Mouse (Mus musculus): ENCODE data around the gene Zfp30. TPM values are rescaled to one million over a fixed set of nuclear protein-coding genes. Genes with fewer than 3 reads are reported as not detected.

Zfp30 gene
- polyA plus RNA-seq, 1 experiment from 2014 or later = 11.8 TPM

GRCm38 (mm10) chr7:29828001-29828400 is 44.2 kb downstream of the Zfp30 start:
- H3K27me3 ChIP-seq = no peaks in the 10 kb centered on the region
- CTCF ChIA-PET = no interaction called here
- DNase-seq (ENCODE audit: low read depth, low spot score) (no peak), ATAC-seq (no peak)
- POLR2A ChIA-PET = no interaction called here
- in situ Hi-C loops (cut with MboI; ENCODE audit: low pct_unique_long_range_greater_than_20kb) = no loop called here
- no peak for TF ChIP-seq CTCF (IDR thresholded peaks at IDR 0.05)

- in situ Hi-C loops (cut with MboI; ENCODE audit: low pct_unique_long_range_greater_than_20kb) = no loop called here
- ATAC-seq = no peak
- POLR2A ChIA-PET = no interaction called here
- CTCF ChIA-PET = interaction anchor here (1.0 kb wide), 1 partner anchor 58 kb away, joined by 3 read pairs; no protein-coding TSS in a partner anchor
- no peaks in the 10 kb centered on the region for H3K27me3 ChIP-seq
- no peak for TF ChIP-seq CTCF (IDR thresholded peaks at IDR 0.05)
- DNase-seq (ENCODE audit: low read depth, low spot score) = no peak
Observed at GRCm38 (mm10) chr7:29829804-29830203, 46.0 kb downstream of the Zfp30 start.

DNA sequence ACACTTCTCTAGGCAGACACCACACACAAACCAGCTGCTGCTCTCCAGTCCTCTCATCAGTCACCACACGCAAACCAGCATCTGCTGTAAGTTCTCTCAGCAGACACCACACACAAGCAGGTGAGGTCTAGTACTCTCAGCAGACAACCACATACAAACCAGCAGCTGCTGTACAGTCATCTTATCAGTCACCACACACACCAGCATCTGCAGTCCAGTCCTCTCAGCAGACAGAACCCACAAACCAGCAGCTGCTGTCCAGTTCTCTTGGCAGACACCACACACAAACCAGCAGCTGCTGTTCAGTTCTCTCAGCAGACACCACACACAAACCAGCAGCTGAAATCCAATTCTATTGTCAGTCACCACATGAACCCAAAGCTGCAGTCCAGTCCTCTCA is 53.0 kb downstream of the Zfp30 start:
- in situ Hi-C loops (cut with MboI; ENCODE audit: low pct_unique_long_range_greater_than_20kb) = no loop called here
- no peaks in the 10 kb centered on the region for H3K27me3 ChIP-seq
- no peak for ATAC-seq

GRCm38 (mm10) chr7:29839256-29839655 is 55.5 kb downstream of the Zfp30 start:
- ChIA-PET CTCF (interaction anchor here (1.2 kb wide), 1 partner anchor 9 kb away, joined by 3 read pairs; no protein-coding TSS in a partner anchor), POLR2A (no interaction called here)
- ATAC-seq (no peak), DNase-seq (ENCODE audit: low read depth, low spot score) (no peak)
- in situ Hi-C loops (cut with MboI; ENCODE audit: low pct_unique_long_range_greater_than_20kb) = no loop called here
- H3K27me3 ChIP-seq = no peaks in the 10 kb centered on the region
- no peak for TF ChIP-seq CTCF (IDR thresholded peaks at IDR 0.05)

More for the DNA sequence above, 53.0 kb downstream of the Zfp30 start:
- ChIA-PET POLR2A (interaction anchor here (0.6 kb wide), 1 partner anchor 1265 kb away, joined by 3 read pairs; no protein-coding TSS in a partner anchor), CTCF (interaction anchor here (0.9 kb wide), 1 partner anchor 21 kb away, joined by 3 read pairs; the partner anchor contains the start of gene Zfp790)
- TF ChIP-seq CTCF (IDR thresholded peaks at IDR 0.05) = no peak
- DNase-seq (ENCODE audit: low read depth, low spot score) = no peak

DNA sequence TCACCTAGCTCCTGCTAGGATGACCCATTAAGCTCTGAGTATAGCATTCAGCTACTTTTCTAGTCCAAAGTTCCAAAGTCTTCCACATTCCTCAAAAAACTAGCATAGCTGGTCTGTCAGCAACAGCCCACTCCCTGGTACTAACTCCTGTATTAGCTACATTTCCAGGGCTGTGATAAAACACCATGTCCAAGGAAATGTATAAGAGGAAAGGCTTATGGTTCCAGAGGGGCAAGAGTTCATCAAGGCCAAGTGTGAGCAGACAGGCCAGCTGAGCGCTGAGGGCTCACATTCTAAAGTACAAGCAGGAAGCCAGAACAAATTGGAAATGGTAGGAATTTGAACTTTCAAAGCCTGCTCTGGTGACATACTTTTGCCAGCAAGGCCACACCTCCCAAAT is 58.3 kb downstream of the Zfp30 start:
- ATAC-seq (no peak), DNase-seq (ENCODE audit: low read depth, low spot score) (no peak)
- no peaks in the 10 kb centered on the region for H3K27me3 ChIP-seq
- in situ Hi-C loops (cut with MboI; ENCODE audit: low pct_unique_long_range_greater_than_20kb) = no loop called here
- POLR2A ChIA-PET = no interaction called here
- CTCF ChIA-PET = no interaction called here
- TF ChIP-seq CTCF (IDR thresholded peaks at IDR 0.05) = no peak

Other genes with a start within 250 kb of the Zfp30 start
- gene Catsperg2, start 57.0 kb upstream of the Zfp30 start, polyA plus RNA-seq (2021) = 0.04 TPM
- gene Zfp84, start 15.4 kb upstream of the Zfp30 start, polyA plus RNA-seq (2021) = 11.7 TPM
- 12.8 TPM for gene Zfp790, start 32.1 kb downstream of the Zfp30 start, polyA plus RNA-seq (2021)
- 6.1 TPM for gene Zfp940, start 69.7 kb downstream of the Zfp30 start, polyA plus RNA-seq (2021)
- gene Zfp420, start 76.0 kb downstream of the Zfp30 start, polyA plus RNA-seq (2021) = 5.3 TPM
- 11.3 TPM for gene Zfp27, start 122.6 kb downstream of the Zfp30 start, polyA plus RNA-seq (2021)
- 9.3 TPM for gene Zfp383, start 124.2 kb downstream of the Zfp30 start, polyA plus RNA-seq (2021)
- 12.1 TPM for gene Zfp74, start 170.1 kb downstream of the Zfp30 start, polyA plus RNA-seq (2021)
- gene Zfp568, start 200.0 kb downstream of the Zfp30 start, polyA plus RNA-seq (2021) = 12.0 TPM